Mouse (Mus musculus): ENCODE data around the gene Ryr1. TPM values are rescaled to one million over a fixed set of nuclear protein-coding genes. Genes with fewer than 3 reads are reported as not detected.
A peak's percentile ranks its signal among the peaks of the same experiment; 100 is the strongest.

The Ryr1 gene
- polyA plus RNA-seq, 1 experiment = 9.5 TPM

DNA sequence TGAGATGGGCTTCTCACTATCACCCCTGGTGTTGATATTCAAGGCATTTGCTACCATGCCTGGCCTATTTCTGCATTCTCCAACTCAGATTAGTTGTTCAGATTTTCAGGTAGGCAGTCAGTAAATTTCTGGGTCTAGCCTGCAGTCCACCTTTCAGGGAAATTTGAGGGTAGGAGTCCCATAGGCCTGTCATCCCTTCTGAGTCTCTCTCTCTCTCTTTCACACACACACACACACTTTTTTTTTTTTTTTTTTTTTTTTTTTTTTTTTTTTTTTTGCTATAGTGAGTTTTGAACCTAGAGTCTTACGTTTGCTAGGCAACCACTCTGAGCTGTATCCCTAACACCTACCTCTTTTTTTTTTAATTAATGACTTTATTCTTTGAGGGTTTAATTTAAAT is 140.5 kb downstream of the Ryr1 start:
- 100% methylated on average over 1 of the region's 1 CpGs for WGBS
- H3K27me3 ChIP-seq (ENCODE audit: control insufficient read depth, insufficient read depth, low read length) = no peaks in the 10 kb centered on the region
- H3K27ac ChIP-seq (ENCODE audit: insufficient read depth, low read length) = no peak overlapping the region
- DNase-seq = no peak
- H3K4me3 ChIP-seq (replicated peaks; ENCODE audit: insufficient read depth, low read depth, low read length) = no peak overlapping the region
- H3K4me1 ChIP-seq (ENCODE audit: control insufficient read depth, insufficient read depth, low read length) = 0 out of 2 replicates have a peak, but pooled peaks cover 8% of the 10 kb centered on the region
- TF ChIP-seq POLR2A (IDR thresholded peaks at IDR 0.05; ENCODE audit: borderline replicate concordance, insufficient read depth, low read length) (no peak), CTCF (IDR thresholded peaks at IDR 0.05; ENCODE audit: borderline replicate concordance, insufficient read depth, low read depth, low read length) (no peak)

DNA sequence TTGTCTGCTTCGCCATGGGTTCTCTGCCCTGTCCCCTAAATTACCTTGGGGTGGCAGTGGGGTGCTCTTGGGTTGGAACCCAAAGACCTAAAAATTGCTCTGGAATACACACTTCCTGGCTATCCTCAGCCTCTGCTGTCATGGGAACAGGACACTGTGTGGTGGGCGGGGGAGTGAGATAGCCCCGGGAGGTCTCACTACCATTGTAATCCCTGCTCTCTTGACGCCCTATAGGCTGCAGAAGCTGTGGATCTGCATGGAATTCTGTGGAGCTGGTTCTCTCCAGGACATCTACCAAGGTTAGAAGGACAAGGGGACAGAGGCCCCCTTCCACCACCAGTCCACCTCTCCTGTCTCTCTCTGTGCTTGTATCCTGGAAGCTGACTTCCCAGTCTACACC is 141.1 kb downstream of the Ryr1 start:
- 65% methylated on average over 4 of the region's 4 CpGs for WGBS
- Histone ChIP-seq H3K27me3 (ENCODE audit: control insufficient read depth, insufficient read depth, low read length) (no peaks in the 10 kb centered on the region), H3K4me3 (replicated peaks; ENCODE audit: insufficient read depth, low read depth, low read length) (no peak overlapping the region), H3K4me1 (ENCODE audit: control insufficient read depth, insufficient read depth, low read length) (0 out of 2 replicates have a peak, but pooled peaks cover 8% of the 10 kb centered on the region), H3K27ac (ENCODE audit: insufficient read depth, low read length) (no peak overlapping the region)
- TF ChIP-seq CTCF (IDR thresholded peaks at IDR 0.05; ENCODE audit: borderline replicate concordance, insufficient read depth, low read depth, low read length) (no peak), POLR2A (IDR thresholded peaks at IDR 0.05; ENCODE audit: borderline replicate concordance, insufficient read depth, low read length) (no peak)
- DNase-seq = no peak

DNA sequence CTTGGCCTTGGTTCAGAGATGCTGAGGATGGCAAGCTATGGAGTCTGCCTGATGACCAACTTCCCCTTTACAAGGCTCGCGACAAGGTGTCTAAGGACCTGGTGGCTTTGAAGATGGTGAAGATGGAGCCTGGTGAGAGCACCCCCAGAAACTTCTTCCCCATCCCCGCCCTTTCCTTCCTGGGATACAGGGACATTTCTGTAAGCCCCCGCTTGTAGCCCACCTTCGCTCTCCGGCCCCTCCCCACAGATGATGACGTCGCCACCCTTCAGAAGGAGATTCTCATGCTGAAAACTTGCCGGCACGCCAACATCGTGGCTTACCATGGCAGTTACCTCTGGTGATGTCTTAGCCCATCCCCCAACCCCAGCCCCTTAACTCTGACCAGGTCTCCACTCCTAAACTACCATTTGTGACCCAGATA is 141.8 kb downstream of the Ryr1 start:
- H3K27ac ChIP-seq (ENCODE audit: insufficient read depth, low read length) = no peak overlapping the region
- TF ChIP-seq POLR2A (IDR thresholded peaks at IDR 0.05; ENCODE audit: borderline replicate concordance, insufficient read depth, low read length) (no peak), CTCF (IDR thresholded peaks at IDR 0.05; ENCODE audit: borderline replicate concordance, insufficient read depth, low read depth, low read length) (no peak)
- H3K27me3 ChIP-seq (ENCODE audit: control insufficient read depth, insufficient read depth, low read length) = no peaks in the 10 kb centered on the region
- WGBS = 69% methylated on average over 11 of the region's 11 CpGs
- DNase-seq = no peak
- 0 out of 2 replicates have a peak, but pooled peaks cover 8% of the 10 kb centered on the region for H3K4me1 ChIP-seq (ENCODE audit: control insufficient read depth, insufficient read depth, low read length)
- no peak overlapping the region for H3K4me3 ChIP-seq (replicated peaks; ENCODE audit: insufficient read depth, low read depth, low read length)

DNA sequence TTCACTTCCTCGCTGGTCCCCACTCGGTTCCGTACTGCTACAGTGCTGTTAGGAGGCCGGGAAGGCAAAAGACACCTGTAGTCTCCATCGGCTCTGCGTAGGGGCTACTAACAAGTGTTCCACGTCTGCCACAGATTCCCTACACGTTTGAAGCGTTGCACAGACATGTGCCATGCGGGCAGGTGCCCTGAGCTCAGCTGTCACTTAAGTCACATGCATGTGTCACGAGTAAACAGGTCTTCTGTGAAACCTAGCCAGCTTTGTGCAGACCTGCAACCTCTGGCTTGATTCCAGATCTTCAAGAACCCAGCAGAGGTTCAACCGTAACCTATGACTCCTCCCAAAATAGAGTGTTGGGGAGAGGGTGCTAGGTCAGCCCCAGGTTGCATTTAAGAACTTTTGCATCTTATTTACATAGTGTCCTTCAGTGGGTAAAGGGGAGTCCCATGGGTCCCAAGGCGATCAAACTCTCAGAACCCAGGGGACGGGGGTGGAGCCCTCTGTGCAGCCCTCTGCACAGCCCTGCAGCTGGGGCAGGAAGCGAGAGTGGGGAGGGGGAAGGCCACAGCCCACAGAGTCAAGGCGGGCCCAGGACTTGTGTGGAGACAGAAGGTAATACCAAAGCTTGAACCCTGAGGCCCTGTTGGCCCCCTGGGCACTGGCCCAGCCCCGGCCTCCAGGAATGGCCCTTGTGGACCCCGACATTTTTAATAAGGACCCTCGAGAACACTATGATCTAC is 142.5 kb downstream of the Ryr1 start:
- TF ChIP-seq POLR2A (IDR thresholded peaks at IDR 0.05; ENCODE audit: borderline replicate concordance, insufficient read depth, low read length) (no peak), CTCF (IDR thresholded peaks at IDR 0.05; ENCODE audit: borderline replicate concordance, insufficient read depth, low read depth, low read length) (no peak)
- 16% methylated on average over 19 of the region's 19 CpGs for WGBS
- Histone ChIP-seq H3K27me3 (ENCODE audit: control insufficient read depth, insufficient read depth, low read length) (no peaks in the 10 kb centered on the region), H3K4me3 (replicated peaks; ENCODE audit: insufficient read depth, low read depth, low read length) (peak overlapping the region; percentile 62), H3K4me1 (ENCODE audit: control insufficient read depth, insufficient read depth, low read length) (0 out of 2 replicates have a peak, but pooled peaks cover 8% of the 10 kb centered on the region), H3K27ac (ENCODE audit: insufficient read depth, low read length) (no peak overlapping the region)
- peak in 1 of 2 experiments; percentile 37 for DNase-seq

DNA sequence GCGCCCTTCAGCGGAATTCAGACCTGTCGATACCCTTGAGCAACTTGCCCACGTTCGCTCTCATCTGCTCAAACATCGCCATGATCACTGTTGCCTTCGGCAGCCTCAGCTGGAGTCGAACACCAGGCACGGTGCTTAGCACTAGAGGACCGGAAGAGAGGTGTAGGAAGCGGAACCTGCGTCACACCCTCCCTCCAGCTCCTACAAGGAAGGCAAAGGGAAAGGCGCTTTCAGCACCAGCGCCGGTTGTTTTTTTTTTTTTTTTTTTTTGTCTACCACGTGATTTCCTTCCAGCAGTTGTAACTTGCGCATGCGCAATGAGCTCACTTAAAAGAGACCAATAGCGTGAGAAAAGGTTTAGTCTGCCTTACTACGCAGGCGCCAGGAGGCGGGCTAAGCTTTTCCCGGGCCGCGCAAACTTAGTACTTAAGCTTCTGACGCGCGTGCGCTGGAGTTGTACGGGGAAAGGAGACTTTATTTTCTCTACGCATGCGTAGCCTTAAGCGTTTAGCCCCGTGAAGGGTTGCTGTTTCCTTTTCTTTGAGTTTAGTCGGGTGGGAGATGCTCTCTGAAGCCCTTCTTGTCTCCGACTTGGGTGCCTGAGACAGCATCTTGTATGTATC is 143.2 kb downstream of the Ryr1 start, which contains the start of the genes Eif3k and Map4k1:
Gene Eif3k, minus strand, starts transcription at position 214 of the 623 bp plus-strand sequence.
Gene Map4k1, plus strand, starts transcription at position 400 of the 623 bp plus-strand sequence.
- Histone ChIP-seq H3K4me3 (replicated peaks; ENCODE audit: insufficient read depth, low read depth, low read length) (peak within 1 kb of the TSS; percentile 95), H3K27ac (ENCODE audit: insufficient read depth, low read length) (peak within 1 kb of the TSS; percentile 71), H3K27me3 (ENCODE audit: control insufficient read depth, insufficient read depth, low read length) (no peaks in the 10 kb centered on the region), H3K4me1 (ENCODE audit: control insufficient read depth, insufficient read depth, low read length) (0 out of 2 replicates have a peak, but pooled peaks cover 8% of the 10 kb centered on the region)
- TF ChIP-seq CTCF (IDR thresholded peaks at IDR 0.05; ENCODE audit: borderline replicate concordance, insufficient read depth, low read depth, low read length) = no peak
- peak; percentile 81; the same call in 1 of the 2 replicates for TF ChIP-seq POLR2A (IDR thresholded peaks at IDR 0.05; ENCODE audit: borderline replicate concordance, insufficient read depth, low read length)
- DNase-seq = peak; percentile 94 to 98
- under 1% methylated on average over 36 of the region's 36 CpGs for WGBS

DNA sequence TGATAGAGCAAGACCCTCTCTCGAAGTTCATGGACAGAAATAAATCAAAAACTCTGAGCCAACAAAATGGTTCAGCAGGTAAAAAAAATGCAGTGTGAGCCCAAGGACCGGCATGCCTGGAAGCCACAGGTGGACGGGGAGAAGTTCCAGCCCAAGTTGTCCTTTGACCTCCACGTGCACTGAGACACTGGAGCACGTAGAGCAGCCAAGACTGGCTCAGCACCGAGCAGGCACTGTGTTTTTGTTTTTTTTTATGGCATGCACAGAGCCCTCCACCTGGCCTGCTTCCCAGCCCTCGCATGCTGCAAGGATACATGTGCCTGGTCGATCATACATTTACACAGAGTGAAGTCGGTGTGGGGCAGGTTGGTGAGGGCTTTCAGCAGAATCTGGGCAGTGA is 147.4 kb downstream of the Ryr1 start:
- Histone ChIP-seq H3K4me3 (replicated peaks; ENCODE audit: insufficient read depth, low read depth, low read length) (no peak overlapping the region), H3K27ac (ENCODE audit: insufficient read depth, low read length) (no peak overlapping the region), H3K4me1 (ENCODE audit: control insufficient read depth, insufficient read depth, low read length) (0 out of 2 replicates have a peak, but pooled peaks cover 8% of the 10 kb centered on the region), H3K27me3 (ENCODE audit: control insufficient read depth, insufficient read depth, low read length) (no peaks in the 10 kb centered on the region)
- no peak for DNase-seq
- TF ChIP-seq CTCF (IDR thresholded peaks at IDR 0.05; ENCODE audit: borderline replicate concordance, insufficient read depth, low read depth, low read length) (no peak), POLR2A (IDR thresholded peaks at IDR 0.05; ENCODE audit: borderline replicate concordance, insufficient read depth, low read length) (no peak)
- WGBS = 67% methylated on average over 9 of the region's 9 CpGs

DNA sequence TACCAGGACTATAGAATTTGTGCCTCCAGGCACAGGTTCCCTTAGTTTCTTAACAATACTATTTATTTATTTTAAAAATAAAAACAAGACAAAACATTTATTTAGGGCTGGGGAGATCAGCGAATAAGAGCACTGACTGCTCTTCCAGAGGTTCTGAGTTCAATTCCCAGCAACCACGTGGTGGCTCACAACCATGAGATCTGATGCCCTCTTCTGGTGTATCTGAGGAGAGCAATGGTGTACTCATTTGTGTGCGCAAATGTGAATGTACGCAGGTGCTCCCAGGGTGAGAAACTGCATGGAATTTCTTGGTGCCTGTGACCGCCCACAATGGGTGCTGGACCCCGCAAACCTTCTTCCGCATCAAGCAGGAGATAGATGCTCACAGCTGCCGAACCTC is 152.0 kb downstream of the Ryr1 start:
- Histone ChIP-seq H3K27ac (ENCODE audit: insufficient read depth, low read length) (no peak overlapping the region), H3K4me3 (replicated peaks; ENCODE audit: insufficient read depth, low read depth, low read length) (no peak overlapping the region), H3K4me1 (ENCODE audit: control insufficient read depth, insufficient read depth, low read length) (no peaks in the 10 kb centered on the region), H3K27me3 (ENCODE audit: control insufficient read depth, insufficient read depth, low read length) (no peaks in the 10 kb centered on the region)
- 77% methylated on average over 8 of the region's 8 CpGs for WGBS
- no peak for DNase-seq
- TF ChIP-seq CTCF (IDR thresholded peaks at IDR 0.05; ENCODE audit: borderline replicate concordance, insufficient read depth, low read depth, low read length) (peak; percentile 30; the same call in 1 of the 2 replicates), POLR2A (IDR thresholded peaks at IDR 0.05; ENCODE audit: borderline replicate concordance, insufficient read depth, low read length) (no peak)
